Mouse (Mus musculus): ENCODE measurements around the gene Kirrel. TPM values are rescaled to one million over a fixed set of nuclear protein-coding genes. Genes with fewer than 3 reads are reported as not detected.

The Kirrel gene
- not detected in 4 replicates for total RNA-seq (2023; ENCODE audit: inconsistent age)

DNA sequence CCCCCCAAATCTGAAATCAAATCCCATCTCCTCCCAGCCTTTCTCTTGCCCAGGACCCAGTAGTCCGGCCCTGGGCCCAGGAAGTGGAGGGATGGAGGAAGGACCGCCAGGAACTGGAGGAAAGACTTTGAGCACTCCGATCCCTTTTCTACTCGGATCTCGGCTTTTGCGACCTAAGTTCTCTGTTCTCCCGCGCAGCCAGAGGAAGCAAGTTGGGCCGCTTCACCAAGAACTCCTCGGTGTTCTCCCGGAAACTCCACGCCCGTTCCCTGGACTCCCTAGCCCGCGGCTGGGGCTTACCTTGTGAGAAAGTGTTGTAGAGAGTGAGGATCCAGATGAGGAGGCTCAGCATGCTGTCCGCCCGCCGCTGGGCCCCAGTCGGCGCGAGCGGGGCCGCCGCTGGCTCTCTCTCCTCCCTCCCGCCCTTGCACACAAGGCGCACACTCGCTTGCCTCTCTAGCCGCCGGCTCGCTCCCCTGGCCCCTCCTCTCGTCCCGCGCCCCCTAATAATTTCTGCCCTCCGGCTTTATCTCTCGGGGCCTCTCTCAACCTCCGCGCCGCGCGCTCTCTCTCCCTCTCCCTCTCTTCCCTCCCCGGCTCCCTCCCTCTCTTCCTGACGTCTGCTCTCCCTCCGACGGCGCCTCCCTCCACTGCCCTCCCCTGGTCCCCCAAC lies at the start of gene Kirrel:
Kirrel (minus strand) TSS at position 652 of the 673 bp plus-strand sequence.

Other genes starting within 250 kb of the Kirrel start
- gene Cd1d1, start 175.3 kb downstream of the Kirrel start, total RNA-seq (2023; ENCODE audit: inconsistent age): 94.8 to 119 TPM (median 108 TPM) in 4 replicates
- gene Fcrls, start 89.0 kb upstream of the Kirrel start, total RNA-seq (2023; ENCODE audit: inconsistent age): 0.22 TPM in 1 of 4 replicates, not detected in the others
- 1.8 to 4.9 TPM (median 3.2 TPM) in 4 replicates for gene Cd5l, start 183.1 kb upstream of the Kirrel start, total RNA-seq (2023; ENCODE audit: inconsistent age)
- 377 to 383 TPM (median 382 TPM) in 4 replicates for gene Fcrl1, start 201.6 kb upstream of the Kirrel start, total RNA-seq (2023; ENCODE audit: inconsistent age)

Data from B cell, adult (primary cell).